Mouse (Mus musculus): ENCODE results near the gene Zfp638. TPM values are rescaled to one million over a fixed set of nuclear protein-coding genes. Genes with fewer than 3 reads are reported as not detected.

Zfp638 gene
- polyA plus RNA-seq, 1 experiment from 2014 or later = 110 TPM

GRCm38 (mm10) chr6:83893584-83893983 lies 26.7 kb downstream of the Zfp638 start:
- 100% methylated on average over 1 of the region's 1 CpGs for WGBS

GRCm38 (mm10) chr6:83899142-83899541 lies 32.2 kb downstream of the Zfp638 start:
- DNase-seq (no peak), ATAC-seq (ENCODE audit: low FRiP score, low TSS enrichment) (no peak)
- Histone ChIP-seq H3K4me1 (ENCODE audit: control insufficient read depth, insufficient read depth, low read length) (no peaks in the 10 kb centered on the region), H3K4me3 (replicated peaks; ENCODE audit: low read depth, low read length) (no peak overlapping the region), H3K9me3 (ENCODE audit: control insufficient read depth, low read length) (no peaks in the 10 kb centered on the region), H3K27me3 (ENCODE audit: control insufficient read depth, insufficient read depth, low read length) (no peaks in the 10 kb centered on the region), H3K4me2 (ENCODE audit: low read length) (no peak overlapping the region), H3K36me3 (ENCODE audit: control insufficient read depth, insufficient read depth, low read length) (no peaks in the 10 kb centered on the region), H3K9ac (replicated peaks; ENCODE audit: low read length) (no peak overlapping the region), H3K27ac (replicated peaks; ENCODE audit: low read depth, low read length) (no peak overlapping the region)
- WGBS = 66% methylated on average over 4 of the region's 4 CpGs

More at GRCm38 (mm10) chr6:83893584-83893983, 26.7 kb downstream of the Zfp638 start:
- DNase-seq = no peak
- ATAC-seq (ENCODE audit: low FRiP score, low TSS enrichment) = no peak
- H3K9me3 ChIP-seq (ENCODE audit: control insufficient read depth, low read length) = no peaks in the 10 kb centered on the region
- no peaks in the 10 kb centered on the region for H3K4me1 ChIP-seq (ENCODE audit: control insufficient read depth, insufficient read depth, low read length)
- H3K36me3 ChIP-seq (ENCODE audit: control insufficient read depth, insufficient read depth, low read length) = no peaks in the 10 kb centered on the region
- no peak overlapping the region for H3K4me2 ChIP-seq (ENCODE audit: low read length)
- H3K4me3 ChIP-seq (replicated peaks; ENCODE audit: low read depth, low read length) = no peak overlapping the region
- H3K27ac ChIP-seq (replicated peaks; ENCODE audit: low read depth, low read length) = no peak overlapping the region
- H3K9ac ChIP-seq (replicated peaks; ENCODE audit: low read length) = no peak overlapping the region
- no peaks in the 10 kb centered on the region for H3K27me3 ChIP-seq (ENCODE audit: control insufficient read depth, insufficient read depth, low read length)

- Histone ChIP-seq H3K27me3 (ENCODE audit: control insufficient read depth, insufficient read depth, low read length) (no peaks in the 10 kb centered on the region), H3K9ac (replicated peaks; ENCODE audit: low read length) (no peak overlapping the region), H3K27ac (replicated peaks; ENCODE audit: low read depth, low read length) (no peak overlapping the region), H3K9me3 (ENCODE audit: control insufficient read depth, low read length) (no peaks in the 10 kb centered on the region), H3K36me3 (ENCODE audit: control insufficient read depth, insufficient read depth, low read length) (no peaks in the 10 kb centered on the region), H3K4me3 (replicated peaks; ENCODE audit: low read depth, low read length) (no peak overlapping the region), H3K4me2 (ENCODE audit: low read length) (no peak overlapping the region), H3K4me1 (ENCODE audit: control insufficient read depth, insufficient read depth, low read length) (no peaks in the 10 kb centered on the region)
- WGBS = 83% methylated on average over 1 of the region's 1 CpGs
- ATAC-seq (ENCODE audit: low FRiP score, low TSS enrichment) (no peak), DNase-seq (no peak)
Measured at GRCm38 (mm10) chr6:83905276-83905675, 38.4 kb downstream of the Zfp638 start.

- DNase-seq (no peak), ATAC-seq (ENCODE audit: low FRiP score, low TSS enrichment) (no peak)
- H3K36me3 ChIP-seq (ENCODE audit: control insufficient read depth, insufficient read depth, low read length) = no peaks in the 10 kb centered on the region
- H3K27me3 ChIP-seq (ENCODE audit: control insufficient read depth, insufficient read depth, low read length) = no peaks in the 10 kb centered on the region
- H3K9ac ChIP-seq (replicated peaks; ENCODE audit: low read length) = no peak overlapping the region
- no peak overlapping the region for H3K4me3 ChIP-seq (replicated peaks; ENCODE audit: low read depth, low read length)
- no peak overlapping the region for H3K4me2 ChIP-seq (ENCODE audit: low read length)
- H3K4me1 ChIP-seq (ENCODE audit: control insufficient read depth, insufficient read depth, low read length) = no peaks in the 10 kb centered on the region
- no peaks in the 10 kb centered on the region for H3K9me3 ChIP-seq (ENCODE audit: control insufficient read depth, low read length)
- H3K27ac ChIP-seq (replicated peaks; ENCODE audit: low read depth, low read length) = no peak overlapping the region
Measured at GRCm38 (mm10) chr6:83906659-83907058, 39.8 kb downstream of the Zfp638 start.

- ATAC-seq (ENCODE audit: low FRiP score, low TSS enrichment) (no peak), DNase-seq (no peak)
- H3K36me3 ChIP-seq (ENCODE audit: control insufficient read depth, insufficient read depth, low read length) = no peaks in the 10 kb centered on the region
- no peak overlapping the region for H3K9ac ChIP-seq (replicated peaks; ENCODE audit: low read length)
- WGBS = 11% methylated on average over 4 of the region's 4 CpGs
- H3K9me3 ChIP-seq (ENCODE audit: control insufficient read depth, low read length) = no peaks in the 10 kb centered on the region
- H3K4me2 ChIP-seq (ENCODE audit: low read length) = no peak overlapping the region
- H3K4me1 ChIP-seq (ENCODE audit: control insufficient read depth, insufficient read depth, low read length) = no peaks in the 10 kb centered on the region
- no peak overlapping the region for H3K4me3 ChIP-seq (replicated peaks; ENCODE audit: low read depth, low read length)
- no peak overlapping the region for H3K27ac ChIP-seq (replicated peaks; ENCODE audit: low read depth, low read length)
- no peaks in the 10 kb centered on the region for H3K27me3 ChIP-seq (ENCODE audit: control insufficient read depth, insufficient read depth, low read length)
Measured at GRCm38 (mm10) chr6:83908386-83908785, 41.5 kb downstream of the Zfp638 start.

- Histone ChIP-seq H3K27me3 (ENCODE audit: control insufficient read depth, insufficient read depth, low read length) (no peaks in the 10 kb centered on the region), H3K36me3 (ENCODE audit: control insufficient read depth, insufficient read depth, low read length) (no peaks in the 10 kb centered on the region), H3K4me3 (replicated peaks; ENCODE audit: low read depth, low read length) (peak overlapping the region; percentile 100), H3K9me3 (ENCODE audit: control insufficient read depth, low read length) (no peaks in the 10 kb centered on the region), H3K9ac (replicated peaks; ENCODE audit: low read length) (no peak overlapping the region), H3K4me2 (ENCODE audit: low read length) (peak overlapping the region; percentile 69), H3K4me1 (ENCODE audit: control insufficient read depth, insufficient read depth, low read length) (0 out of 2 replicates have a peak, but pooled peaks cover 4% of the 10 kb centered on the region), H3K27ac (replicated peaks; ENCODE audit: low read depth, low read length) (peak overlapping the region; percentile 99; the same call in 1 of the 2 replicates)
- DNase-seq (peak; percentile 26), ATAC-seq (ENCODE audit: low FRiP score, low TSS enrichment) (no peak)
- WGBS = 45% methylated on average over 4 of the region's 4 CpGs
Measured at GRCm38 (mm10) chr6:83913710-83914109, 46.8 kb downstream of the Zfp638 start.

GRCm38 (mm10) chr6:83914183-83914719 lies 47.3 kb downstream of the Zfp638 start:
- no peaks in the 10 kb centered on the region for H3K36me3 ChIP-seq (ENCODE audit: control insufficient read depth, insufficient read depth, low read length)
- 0% methylated on average over 45 of the region's 50 CpGs for WGBS
- DNase-seq = peak; percentile 100
- H3K27me3 ChIP-seq (ENCODE audit: control insufficient read depth, insufficient read depth, low read length) = no peaks in the 10 kb centered on the region
- H3K4me3 ChIP-seq (replicated peaks; ENCODE audit: low read depth, low read length) = peak overlapping the region; percentile 100
- H3K9me3 ChIP-seq (ENCODE audit: control insufficient read depth, low read length) = no peaks in the 10 kb centered on the region
- H3K4me2 ChIP-seq (ENCODE audit: low read length) = peak overlapping the region; percentile 69
- peak; percentile 95 for ATAC-seq (ENCODE audit: low FRiP score, low TSS enrichment)
- H3K4me1 ChIP-seq (ENCODE audit: control insufficient read depth, insufficient read depth, low read length) = 0 out of 2 replicates have a peak, but pooled peaks cover 4% of the 10 kb centered on the region
- peak overlapping the region; percentile 99 for H3K9ac ChIP-seq (replicated peaks; ENCODE audit: low read length)
- H3K27ac ChIP-seq (replicated peaks; ENCODE audit: low read depth, low read length) = peak overlapping the region; percentile 99

GRCm38 (mm10) chr6:83914720-83915271 lies 47.9 kb downstream of the Zfp638 start:
- Histone ChIP-seq H3K27me3 (ENCODE audit: control insufficient read depth, insufficient read depth, low read length) (no peaks in the 10 kb centered on the region), H3K4me1 (ENCODE audit: control insufficient read depth, insufficient read depth, low read length) (0 out of 2 replicates have a peak, but pooled peaks cover 4% of the 10 kb centered on the region), H3K4me2 (ENCODE audit: low read length) (peak overlapping the region; percentile 69), H3K36me3 (ENCODE audit: control insufficient read depth, insufficient read depth, low read length) (no peaks in the 10 kb centered on the region), H3K9me3 (ENCODE audit: control insufficient read depth, low read length) (no peaks in the 10 kb centered on the region), H3K27ac (replicated peaks; ENCODE audit: low read depth, low read length) (peak overlapping the region; percentile 99), H3K9ac (replicated peaks; ENCODE audit: low read length) (peak overlapping the region; percentile 99), H3K4me3 (replicated peaks; ENCODE audit: low read depth, low read length) (peak overlapping the region; percentile 100)
- under 1% methylated on average over 38 of the region's 40 CpGs for WGBS
- DNase-seq (peak; percentile 75), ATAC-seq (ENCODE audit: low FRiP score, low TSS enrichment) (no peak; the same call in none of the 2 replicates)

GRCm38 (mm10) chr6:83927418-83927817 lies 60.5 kb downstream of the Zfp638 start:
- DNase-seq (peak; percentile 27), ATAC-seq (ENCODE audit: low FRiP score, low TSS enrichment) (no peak)
- peaks cover 18% of the 10 kb centered on the region for H3K36me3 ChIP-seq (ENCODE audit: control insufficient read depth, insufficient read depth, low read length)
- no peaks in the 10 kb centered on the region for H3K27me3 ChIP-seq (ENCODE audit: control insufficient read depth, insufficient read depth, low read length)
- H3K4me2 ChIP-seq (ENCODE audit: low read length) = no peak overlapping the region
- 82% methylated on average over 1 of the region's 1 CpGs for WGBS
- H3K4me1 ChIP-seq (ENCODE audit: control insufficient read depth, insufficient read depth, low read length) = 0 out of 2 replicates have a peak, but pooled peaks cover 3% of the 10 kb centered on the region
- no peak overlapping the region for H3K9ac ChIP-seq (replicated peaks; ENCODE audit: low read length)
- no peak overlapping the region for H3K4me3 ChIP-seq (replicated peaks; ENCODE audit: low read depth, low read length)
- H3K27ac ChIP-seq (replicated peaks; ENCODE audit: low read depth, low read length) = no peak overlapping the region
- no peaks in the 10 kb centered on the region for H3K9me3 ChIP-seq (ENCODE audit: control insufficient read depth, low read length)

All from midbrain, embryonic 14.5 days (tissue).